Mouse (Mus musculus) kidney, postnatal 36 days (tissue): ENCODE measurements around the gene Tgfbrap1.
"Not testable (repeated sequence)": the region's sequence is repeated elsewhere in the genome, so short reads cannot be mapped to it uniquely, and the experiment has no call there.

Experiments used
- DNase-seq, 2 experiments: peaks; one replicate each; pipeline ENCODE4 v3.0.0; 2021 to 2022; ENCODE audit warnings: mixed read lengths in 2 of 2

Gene Tgfbrap1

GRCm38 (mm10) chr1:43110556-43110955 is 12.1 kb upstream of the Tgfbrap1 start:
- DNase-seq, result peak; percentile 46 to 87

GRCm38 (mm10) chr1:43108729-43109128 is 10.3 kb upstream of the Tgfbrap1 start:
- no peak for DNase-seq

DNA sequence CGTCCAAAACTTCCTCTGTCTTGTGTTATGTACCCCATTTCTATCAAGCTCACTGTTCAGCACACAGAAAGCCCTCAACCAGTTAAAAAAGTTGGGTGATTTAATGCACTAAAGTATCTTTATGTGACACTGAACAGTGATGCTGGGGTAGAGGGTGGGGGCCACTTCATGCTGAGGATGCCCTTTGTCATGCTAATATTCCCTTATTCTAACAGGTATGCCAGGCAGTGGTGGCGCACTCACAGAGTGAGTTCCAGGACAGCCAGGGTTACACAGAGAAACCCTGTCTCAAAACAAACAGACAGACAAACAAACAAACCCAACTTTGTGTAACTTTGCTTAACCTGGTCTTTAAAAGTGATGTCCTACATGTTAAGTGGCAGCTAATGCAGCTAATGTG is 4.2 kb downstream of the Tgfbrap1 start:
- no peak for DNase-seq

- peak; percentile 70 to 85 for DNase-seq
These were observed 6.1 kb downstream of the Tgfbrap1 start for GRCm38 (mm10) chr1:43092056-43093015.

GRCm38 (mm10) chr1:43091306-43092055 is 7.0 kb downstream of the Tgfbrap1 start:
- peak; percentile 7 to 19 for DNase-seq

DNA sequence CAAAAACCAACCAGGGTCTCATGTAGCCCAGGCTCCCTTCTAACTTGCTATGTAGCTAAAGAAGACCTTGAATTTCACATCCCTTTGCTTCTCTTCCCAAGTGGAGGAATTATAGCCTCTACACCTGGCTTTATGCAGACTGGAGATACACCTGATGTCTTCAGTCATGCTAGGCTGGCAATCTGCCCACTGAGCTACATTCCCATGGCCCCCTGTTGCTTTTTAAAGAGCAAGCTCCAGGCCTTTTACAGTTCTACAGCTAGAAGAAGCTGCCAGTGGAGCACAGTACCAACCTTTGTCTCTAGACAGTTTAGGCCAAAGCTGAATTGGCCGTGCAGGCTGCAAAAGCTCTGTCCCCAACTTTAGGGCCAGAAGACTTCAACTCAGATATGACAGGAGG is 8.0 kb downstream of the Tgfbrap1 start:
- peak; percentile 11 to 31 for DNase-seq

DNA sequence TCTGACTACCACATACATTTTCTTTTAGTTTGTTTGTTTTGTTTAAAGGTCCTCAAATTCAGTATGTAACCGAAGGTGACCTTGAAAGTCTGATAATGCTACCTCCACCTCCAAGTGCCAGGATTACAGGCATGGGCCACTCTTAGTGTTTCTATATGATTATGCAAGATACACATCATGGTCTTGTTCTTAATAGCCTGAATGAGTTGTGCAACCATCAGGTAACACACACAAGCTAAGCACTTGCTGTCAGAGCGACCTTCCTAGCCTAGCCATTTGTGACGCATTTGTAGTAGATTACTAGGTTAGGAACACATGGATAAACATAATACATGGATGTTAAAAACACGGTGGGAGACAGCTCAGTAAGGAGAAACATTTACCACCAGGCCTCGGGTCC is 15.5 kb downstream of the Tgfbrap1 start:
- no peak for DNase-seq

DNA sequence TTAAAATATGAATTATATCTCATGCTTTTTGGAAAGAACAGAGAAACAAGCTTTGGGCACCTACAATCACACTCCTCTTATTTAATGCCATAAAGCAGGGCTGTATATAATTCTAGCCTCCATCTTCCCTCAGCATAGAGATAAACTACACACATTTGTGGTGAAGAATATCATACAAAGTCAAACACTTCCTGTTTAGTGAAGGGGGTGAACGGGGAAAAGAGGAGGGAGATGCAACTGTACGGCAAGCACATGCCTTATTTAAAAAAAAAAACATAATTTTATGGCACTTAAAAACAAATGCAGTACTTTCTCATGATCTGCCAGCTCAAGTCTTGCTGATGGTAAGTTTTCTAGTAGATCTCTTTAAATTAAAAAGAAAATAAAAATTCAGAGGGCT is 20.3 kb downstream of the Tgfbrap1 start:
- DNase-seq, result no peak

GRCm38 (mm10) chr1:43074791-43075190 is 23.6 kb downstream of the Tgfbrap1 start:
- no peak for DNase-seq

GRCm38 (mm10) chr1:43072561-43072960 is 25.9 kb downstream of the Tgfbrap1 start:
- DNase-seq, result no peak

DNA sequence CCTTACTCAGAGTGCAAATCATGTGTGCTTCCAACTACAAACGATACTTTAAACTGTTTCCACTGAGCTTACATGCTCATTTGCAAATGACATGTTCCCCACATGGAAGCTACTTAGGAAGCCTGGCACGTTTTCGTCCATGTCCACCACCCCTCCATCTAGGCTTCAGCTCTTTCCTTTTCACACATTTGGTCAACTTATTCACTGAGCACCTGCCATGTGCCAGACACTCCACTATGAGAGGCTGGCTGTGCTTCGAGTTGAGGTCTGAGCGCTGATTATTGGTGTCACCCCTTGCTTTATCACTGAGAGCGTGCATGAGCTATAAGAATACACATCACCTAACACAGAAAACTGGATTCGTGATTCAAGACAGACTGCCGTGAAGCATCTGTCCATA is 26.4 kb downstream of the Tgfbrap1 start:
- DNase-seq, result no peak

DNA sequence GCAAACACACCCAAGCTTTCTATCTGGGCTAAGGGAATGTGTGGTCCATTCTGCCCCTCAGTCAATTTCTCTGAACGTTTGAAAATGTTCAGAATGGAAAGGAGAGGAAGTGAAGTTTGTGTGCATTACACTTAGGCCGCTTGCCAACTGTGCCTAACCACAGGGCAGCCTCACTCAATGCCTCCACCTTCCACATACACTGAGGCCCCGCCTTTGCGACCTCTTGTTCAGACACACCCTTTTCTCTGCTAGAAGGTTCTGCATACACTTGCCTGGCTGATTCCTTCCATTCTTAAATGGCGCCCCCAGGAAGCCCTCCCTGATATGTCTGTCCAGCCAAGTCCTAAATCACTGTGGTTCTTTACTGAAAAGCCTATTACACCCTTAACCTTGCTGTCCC is 27.7 kb downstream of the Tgfbrap1 start:
- no peak for DNase-seq

DNA sequence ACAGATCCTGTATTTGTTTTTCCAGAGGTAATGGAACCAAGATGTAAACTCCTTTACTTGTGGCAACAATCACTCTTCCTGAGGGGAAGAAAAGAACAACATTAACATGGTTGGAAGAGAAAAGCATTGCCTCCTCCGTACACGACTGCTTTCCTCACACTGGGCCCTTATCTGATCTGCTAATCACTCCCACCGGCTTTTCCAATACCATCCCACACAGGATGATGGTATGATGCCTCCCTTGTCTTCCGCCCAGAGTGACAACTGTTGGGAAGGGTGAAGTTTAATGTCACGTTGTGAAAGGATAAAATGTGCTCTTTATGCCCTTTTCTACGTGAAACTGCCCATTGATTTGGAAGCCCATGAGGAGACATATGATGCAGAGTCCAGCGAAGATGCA is 30.9 kb downstream of the Tgfbrap1 start:
- DNase-seq, result no peak

GRCm38 (mm10) chr1:43066573-43066972 is 31.9 kb downstream of the Tgfbrap1 start:
- DNase-seq, result no peak

GRCm38 (mm10) chr1:43065615-43066310 is 32.7 kb downstream of the Tgfbrap1 start:
- peak; percentile 61 to 82 for DNase-seq

- DNase-seq, result no peak
These were observed 46.5 kb downstream of the Tgfbrap1 start for GRCm38 (mm10) chr1:43051903-43052302.

DNA sequence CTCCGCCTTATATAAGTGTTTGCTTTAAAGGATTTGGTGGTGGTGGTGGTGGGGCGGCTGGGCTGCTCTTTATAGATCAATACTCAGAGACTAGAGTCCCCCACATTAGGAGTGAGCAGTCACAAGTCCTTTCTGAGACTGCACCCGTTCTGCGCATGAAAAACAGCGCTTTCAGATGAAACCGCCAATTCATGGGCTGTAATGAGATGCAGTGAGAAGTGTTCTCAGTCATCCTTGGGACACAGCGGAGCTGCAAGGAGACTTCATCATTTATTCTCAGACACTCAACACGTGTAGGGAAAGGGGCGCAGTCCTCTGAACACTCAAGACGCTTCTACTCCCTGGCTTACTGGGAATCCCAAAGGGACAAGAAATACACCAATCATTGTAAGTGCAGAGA is 50.6 kb downstream of the Tgfbrap1 start:
- no peak for DNase-seq

DNA sequence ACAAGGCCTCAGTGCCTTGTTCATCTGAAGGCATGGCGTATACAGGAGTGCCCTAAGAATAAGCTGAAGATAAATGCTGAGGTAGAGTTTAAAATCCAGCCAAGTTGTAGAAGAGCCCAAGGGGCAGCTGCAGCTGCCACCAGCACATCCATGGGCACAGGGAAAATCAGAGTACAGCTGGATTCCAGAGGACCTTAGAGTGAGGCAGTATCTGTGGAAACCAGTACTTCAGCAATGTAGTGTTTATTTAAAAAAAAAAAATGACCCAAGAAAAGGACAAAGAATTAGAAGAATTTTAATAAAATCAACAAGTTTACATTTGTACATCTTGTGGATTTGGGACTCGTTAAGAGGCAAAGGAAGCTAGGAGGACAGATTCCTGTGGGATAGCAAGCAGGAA is 51.4 kb downstream of the Tgfbrap1 start:
- DNase-seq, result no peak

- DNase-seq, result peak in 1 of 2 experiments; percentile 10
These were observed 53.0 kb downstream of the Tgfbrap1 start for GRCm38 (mm10) chr1:43045204-43045982.

GRCm38 (mm10) chr1:43042271-43042670 is 56.2 kb downstream of the Tgfbrap1 start:
- DNase-seq, result peak in 1 of 2 experiments; percentile 2

- no peak for DNase-seq
These were observed 62.4 kb downstream of the Tgfbrap1 start for GRCm38 (mm10) chr1:43036014-43036413.

GRCm38 (mm10) chr1:43015153-43015685 is 83.2 kb downstream of the Tgfbrap1 start:
- DNase-seq, result not testable (repeated sequence)
